Mouse (Mus musculus) c-Kit-positive CD71-negative TER-119-negative erythroid progenitor cells, embryonic 14.5 days (primary cell): ENCODE measurements around the gene Atxn7l1.

Source experiments
- DNase-seq: peaks from one replicate; pipeline ENCODE4 v3.0.0-alpha.2; 2013; ENCODE audit warnings: low read depth

Gene Atxn7l1

DNA sequence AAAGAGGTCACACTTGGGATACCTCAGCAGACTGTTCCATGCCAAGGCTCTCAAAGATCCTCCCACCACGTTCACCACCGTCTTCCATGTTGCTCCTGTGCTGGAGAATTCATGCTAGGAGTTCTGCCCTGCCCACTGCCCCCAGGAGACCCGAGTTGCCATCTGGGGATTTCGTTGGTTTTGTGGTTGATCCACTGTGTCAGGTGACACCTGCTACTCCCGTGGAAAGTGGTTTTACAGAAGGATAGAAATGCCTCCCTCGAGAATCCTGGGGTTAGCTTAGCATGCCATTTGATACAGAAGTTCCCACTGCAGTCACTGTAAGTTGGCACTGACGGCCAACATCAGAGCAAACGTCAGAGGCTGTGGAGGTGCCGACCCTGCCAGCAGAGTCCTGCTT, 177.9 kb downstream of the Atxn7l1 start:
- DNase-seq = no peak

DNA sequence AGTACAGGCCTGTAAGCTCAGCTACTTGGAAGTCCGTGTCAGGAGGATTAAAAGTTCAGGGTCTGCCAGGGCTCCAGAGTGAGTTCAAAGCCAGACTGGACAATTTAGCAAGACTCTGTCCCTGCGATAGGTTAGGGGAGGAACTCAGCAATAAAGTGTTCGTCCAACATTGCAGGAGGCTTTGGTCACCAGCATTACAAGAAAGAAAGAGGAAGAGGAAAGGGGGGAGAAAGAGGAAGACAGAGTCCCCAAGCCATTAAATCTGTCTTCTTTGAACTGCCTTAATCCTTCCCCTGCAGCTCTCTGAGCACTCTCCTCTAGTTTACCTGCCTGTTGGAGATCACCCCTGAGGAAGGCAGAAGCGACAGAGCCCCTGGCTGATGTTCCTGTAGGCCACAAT, 184.6 kb downstream of the Atxn7l1 start:
- DNase-seq = no peak

DNA sequence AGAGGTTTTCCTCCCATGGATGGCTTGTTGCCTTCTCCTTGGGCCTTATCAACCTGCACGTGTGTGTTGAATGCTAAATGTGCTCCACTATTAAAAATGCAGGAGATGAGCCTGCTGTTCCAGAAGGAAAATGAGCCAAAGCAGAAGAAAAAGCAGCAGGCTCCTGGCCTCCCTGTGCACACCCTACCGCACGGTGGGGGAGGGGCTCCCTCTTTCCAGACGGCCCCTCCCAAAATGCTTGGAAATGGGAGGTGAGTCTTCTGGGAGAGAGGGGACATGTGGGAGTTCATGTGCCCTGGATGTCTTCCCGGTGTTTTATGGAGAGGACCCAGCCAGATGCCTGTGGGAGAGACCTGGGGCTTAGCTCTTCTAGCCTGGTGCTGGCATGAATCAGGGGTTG, 185.3 kb downstream of the Atxn7l1 start:
- no peak for DNase-seq

DNA sequence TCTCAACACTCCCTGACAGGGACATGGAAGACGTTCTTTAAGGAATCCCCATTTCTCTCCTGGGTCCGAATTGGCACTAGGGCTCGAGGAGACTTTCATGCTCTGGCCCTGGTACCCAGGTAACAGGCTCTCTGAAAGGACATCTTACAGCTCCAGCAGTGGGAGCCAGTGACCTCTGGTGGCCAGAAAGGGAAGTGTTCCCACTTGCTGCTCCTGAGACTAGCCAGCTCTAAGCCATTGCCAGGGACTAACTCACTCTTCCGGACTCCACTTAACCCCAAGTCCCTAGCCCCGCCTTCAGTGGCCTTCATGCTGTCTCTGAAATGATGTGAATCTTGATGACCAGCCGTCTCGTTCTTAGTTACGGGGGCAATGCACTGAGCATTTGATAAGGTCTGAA, 186.4 kb downstream of the Atxn7l1 start:
- DNase-seq = peak; percentile 67

DNA sequence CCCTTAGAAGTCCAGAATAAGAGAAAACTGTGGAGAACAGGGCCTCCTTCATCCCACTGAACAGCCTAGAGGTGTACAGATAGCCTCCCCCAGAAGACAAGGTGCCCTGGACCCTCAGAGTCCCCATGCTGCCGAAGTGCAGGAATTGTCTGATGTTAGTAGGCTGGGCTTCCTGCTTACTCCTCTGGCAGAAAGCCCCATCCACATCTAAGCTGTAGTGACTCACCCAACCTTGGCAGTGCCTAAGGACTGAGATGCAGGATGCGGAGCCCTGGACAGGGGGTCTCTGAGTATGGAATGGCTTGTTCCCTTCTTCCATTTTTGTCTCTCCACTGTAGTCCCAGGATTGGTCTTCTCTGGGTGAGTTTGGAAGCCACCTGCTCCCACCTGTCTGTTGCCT, 187.0 kb downstream of the Atxn7l1 start:
- DNase-seq = no peak

DNA sequence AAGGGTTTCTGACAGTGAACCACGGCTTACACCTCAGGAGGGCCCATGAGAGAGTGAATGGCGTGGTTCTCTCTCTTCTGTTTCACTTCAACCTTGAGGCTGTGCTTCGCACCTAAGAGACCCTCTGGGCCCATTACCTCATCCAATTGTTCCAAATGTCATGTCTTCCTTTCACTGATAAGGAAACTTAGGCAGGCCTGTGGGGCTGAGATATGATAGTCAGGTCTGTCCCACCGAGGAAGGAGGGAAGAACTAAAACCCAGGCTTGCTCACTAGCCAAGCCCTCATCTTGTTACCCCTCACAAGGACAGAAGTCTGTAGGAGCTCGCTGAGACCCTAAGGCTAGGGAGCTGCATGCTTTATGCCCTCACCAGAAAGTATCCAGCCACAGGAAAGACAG, 187.5 kb downstream of the Atxn7l1 start:
- DNase-seq = no peak

DNA sequence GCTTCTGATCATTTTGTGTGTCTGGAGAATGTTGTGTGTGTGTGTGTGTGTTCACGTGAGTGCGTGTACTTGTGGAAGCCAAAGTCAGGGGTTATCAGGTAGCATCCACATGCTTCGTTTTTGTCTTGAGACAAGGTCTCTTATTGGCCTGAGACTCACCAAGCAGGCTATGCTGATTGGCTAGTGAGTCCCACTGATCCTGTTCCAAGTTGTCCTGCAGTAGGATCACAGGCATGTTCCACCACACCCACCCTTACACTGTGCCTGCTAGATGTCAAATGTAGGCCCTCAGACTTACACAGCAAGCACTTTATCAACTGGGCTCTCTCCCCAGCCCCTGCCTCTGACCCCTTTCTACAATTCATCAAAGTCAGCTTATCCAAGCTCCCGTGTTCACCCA, 187.9 kb downstream of the Atxn7l1 start:
- no peak for DNase-seq

DNA sequence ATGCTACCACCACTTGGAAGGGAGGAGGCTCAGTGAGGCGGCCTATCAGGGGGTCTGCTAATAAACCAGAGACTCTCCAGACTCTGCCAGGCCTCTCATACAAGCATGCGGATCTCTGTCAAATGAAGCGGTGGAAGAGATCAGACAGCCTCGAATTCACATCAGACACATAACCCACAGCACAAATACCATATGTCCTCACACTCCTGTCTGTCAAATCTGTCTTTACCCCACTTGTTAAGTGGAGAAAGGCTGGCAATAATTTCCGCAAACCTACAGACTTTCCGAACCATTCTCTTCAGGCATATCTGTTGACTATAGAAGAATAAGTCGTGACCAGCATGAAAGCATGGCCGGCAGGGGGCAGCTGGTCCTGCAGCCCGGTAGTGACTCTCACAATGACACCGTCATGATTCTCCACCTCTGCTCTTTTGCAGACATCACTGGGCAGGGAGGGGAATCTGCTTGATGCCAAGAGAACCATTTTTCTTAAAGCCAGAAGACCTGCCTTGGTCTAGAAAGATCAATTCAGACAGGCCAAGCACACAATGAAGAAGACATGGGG, 189.2 kb downstream of the Atxn7l1 start:
- no peak for DNase-seq

DNA sequence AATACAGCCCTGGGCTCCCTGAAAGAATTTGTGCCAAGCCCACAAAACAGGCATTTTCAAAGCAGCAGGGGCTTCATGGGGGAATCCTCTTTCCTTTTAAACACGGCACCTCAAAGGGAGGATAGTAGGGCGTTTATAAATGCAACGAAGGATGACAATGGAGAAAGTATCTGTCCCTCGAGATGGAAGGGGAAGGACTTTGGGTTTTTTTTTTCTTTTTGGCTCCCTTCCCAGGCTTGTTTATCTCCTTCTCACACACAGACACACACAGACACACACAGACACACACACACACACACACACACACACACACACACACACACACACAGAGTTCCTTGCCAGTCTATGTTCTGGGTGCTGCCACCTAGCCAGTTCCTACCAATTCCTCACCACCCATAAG, 189.8 kb downstream of the Atxn7l1 start:
- no peak for DNase-seq

DNA sequence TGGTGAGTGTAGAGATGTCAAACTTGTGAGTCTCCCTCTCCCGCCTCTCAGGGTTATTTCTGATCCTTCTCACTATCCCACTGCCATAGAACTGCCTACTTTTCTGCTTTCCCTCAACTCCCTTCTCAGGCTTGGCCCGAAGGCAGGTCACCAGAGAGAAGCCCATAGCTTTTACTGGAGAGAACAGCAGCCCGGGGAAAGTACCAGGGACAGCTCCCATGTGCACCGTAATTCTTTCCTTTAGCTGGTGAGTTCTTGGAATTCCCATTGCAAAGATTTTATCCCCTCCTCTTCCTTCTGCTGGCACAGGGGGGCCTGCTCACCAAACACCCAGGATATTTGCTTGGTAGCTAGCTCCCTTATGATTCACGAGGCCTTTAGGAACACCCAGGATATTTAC, 190.7 kb downstream of the Atxn7l1 start:
- DNase-seq = no peak

DNA sequence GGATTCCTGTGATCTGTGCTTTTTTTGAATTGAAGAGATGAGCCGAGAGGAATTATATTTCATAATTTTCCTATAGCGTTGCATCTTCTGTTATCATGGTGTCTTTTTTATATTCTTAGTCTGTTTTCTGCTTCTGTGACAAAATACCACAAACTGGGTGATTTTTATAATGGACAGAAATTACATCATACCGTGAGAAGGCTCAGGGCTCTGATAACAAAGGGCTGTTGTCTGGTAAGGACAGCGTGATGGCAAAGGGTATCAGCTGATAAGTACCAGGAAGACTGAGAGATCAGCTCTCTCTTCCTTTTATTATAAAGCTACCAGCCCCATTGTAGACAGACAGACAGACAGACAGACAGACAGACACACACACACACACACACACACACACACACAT, 192.3 kb downstream of the Atxn7l1 start:
- no peak for DNase-seq

DNA sequence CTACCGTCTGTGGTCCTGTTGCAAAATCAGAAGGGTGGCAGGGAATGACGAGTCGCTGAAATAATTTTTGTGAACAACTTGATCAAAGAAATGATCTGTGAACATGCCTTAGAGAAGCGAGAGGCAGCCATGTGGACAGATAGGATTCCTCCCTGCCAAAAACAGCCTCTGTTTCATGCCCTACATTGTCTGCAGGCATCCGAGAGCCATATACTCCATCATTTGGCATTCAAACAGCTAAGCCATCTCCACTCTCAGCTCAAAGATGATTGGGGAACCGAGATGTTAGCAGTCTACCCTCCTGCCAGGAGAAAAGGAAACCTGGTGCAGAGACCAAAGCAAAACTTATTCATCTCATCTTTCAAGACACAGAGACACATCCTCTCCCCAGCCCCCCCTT, 193.2 kb downstream of the Atxn7l1 start:
- no peak for DNase-seq

DNA sequence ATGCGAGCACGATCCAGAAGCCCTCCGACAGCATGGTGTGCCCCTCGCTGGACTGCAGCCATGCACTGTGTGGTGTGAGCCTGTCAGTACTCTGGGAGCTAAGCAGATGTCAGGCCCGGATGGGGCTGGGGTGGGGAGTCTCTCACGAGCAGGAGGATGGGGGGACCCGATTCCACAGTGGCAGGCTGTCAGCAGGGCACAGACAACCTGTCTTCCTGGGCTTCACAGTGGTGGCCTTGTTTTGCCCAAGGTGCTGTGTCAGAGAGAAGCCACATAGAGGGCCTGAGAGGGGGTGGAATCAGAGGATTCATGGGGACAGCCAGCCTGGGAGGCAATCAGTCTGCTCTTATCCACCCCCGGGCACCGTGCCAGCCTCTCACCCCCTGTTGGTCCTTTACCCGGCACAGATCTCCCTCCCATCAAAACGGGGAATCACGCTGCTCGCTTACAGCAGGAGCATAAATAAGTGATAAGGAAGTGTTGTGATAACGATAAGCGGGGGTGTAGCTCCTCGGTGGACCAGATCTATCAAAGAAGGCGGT, 193.9 kb downstream of the Atxn7l1 start:
- no peak for DNase-seq

DNA sequence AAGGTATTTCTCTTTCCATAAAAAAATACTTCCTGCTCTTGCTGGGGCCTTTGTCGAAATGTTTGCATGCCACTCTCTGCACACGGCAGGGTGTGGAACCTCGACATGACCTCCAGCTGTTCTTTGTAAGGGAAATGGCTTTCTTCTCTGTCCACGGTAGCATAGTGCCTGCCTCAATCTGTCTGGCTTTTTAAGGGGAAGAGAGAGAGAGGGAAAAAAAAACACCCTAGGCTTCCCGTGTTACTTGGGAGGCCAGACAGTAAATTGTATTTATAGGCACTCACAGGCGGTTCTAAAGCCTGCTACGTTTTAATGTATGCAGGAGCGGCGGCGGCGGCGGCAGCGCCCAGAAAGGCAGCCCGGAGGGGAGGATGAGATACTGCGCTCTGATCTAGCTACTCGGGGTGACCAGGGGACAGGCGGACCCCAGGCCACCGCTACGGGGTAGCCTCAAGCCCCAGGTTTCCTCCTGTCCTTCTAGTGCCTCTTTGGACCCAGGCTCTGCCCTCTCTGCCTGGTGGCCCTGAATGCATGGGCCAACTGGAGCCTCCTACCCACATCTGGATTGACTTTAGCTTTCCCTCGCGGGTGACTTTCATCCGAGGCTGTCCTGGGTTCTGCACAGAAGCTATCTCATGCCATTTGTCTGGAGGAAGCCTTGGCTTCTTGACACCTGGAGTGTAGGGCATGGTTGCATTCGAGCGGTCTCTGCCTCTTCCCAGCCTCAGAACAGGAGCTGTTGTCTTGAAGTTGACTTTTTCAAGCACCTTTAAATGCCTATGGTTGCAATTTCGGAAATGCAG, 197.7 kb downstream of the Atxn7l1 start:
- no peak for DNase-seq

DNA sequence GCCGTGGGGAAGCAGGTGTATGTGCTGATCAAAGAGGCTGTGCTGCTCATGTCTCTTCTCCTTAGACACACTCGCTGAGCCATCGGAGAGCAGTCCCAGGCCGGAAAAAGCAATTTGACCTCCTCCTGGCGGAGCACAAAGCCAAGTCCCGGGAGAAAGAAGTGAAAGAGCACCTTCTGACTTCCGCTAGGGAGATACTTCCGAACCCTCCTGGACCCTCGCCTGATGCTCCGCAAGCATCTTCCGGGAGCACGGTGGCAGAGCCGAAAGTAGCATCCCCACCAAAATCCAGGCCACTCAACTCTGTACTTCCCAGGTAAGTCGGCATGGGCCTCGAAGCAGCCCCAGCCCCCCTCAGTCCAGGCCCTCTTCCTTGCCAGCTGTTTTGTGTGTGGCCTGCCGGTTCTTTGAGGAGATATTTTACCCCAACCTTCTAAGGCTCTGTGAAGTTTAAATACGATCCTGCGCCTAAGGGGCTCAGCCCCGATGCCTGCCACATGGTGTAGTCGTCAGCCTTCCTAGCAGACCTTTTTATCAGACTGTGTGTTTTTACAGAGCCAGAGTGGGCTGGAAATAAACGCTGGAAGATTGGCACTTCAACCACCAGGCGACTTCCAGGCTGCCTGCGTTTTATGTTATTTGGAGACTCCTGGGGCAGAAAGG, 198.4 kb downstream of the Atxn7l1 start:
- no peak for DNase-seq

DNA sequence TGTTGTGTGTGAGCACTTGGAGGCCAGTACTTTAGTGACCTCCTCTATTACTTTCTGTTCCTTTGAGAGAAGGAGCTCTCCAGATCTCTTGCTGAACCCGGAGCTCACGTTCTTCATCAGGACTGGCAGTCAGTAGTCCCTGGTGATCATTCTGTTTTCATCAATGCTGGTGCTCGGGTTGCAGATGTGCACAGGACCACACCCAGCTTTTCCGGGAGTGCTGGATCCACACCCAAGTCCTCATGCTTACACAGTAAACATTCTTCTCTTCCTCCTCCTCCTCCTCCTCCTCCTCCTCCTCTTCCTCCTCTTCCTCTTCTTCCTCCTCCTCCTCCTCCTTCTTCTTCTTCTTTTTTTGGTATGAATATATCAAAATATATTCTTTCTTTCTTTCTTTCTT, 205.2 kb downstream of the Atxn7l1 start:
- DNase-seq = no peak

DNA sequence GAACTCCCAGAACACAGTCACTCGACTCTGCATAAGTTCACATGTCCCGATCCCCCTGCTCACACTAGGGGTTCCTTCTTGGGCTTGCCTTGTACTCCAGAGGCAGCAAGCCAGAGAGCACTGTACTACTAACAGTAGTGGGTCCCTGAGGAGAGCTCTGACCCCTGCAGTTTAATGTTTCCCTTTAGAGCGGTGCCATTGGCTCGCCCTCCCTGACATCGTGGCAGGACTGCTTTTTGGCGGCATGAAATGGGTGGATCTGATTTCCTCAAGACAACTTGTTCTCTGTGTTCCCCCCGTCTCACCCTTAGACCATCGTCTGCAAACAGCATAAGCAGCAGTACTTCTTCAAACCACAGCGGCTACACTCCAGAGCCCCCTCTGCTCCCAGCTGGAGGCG, 210.9 kb downstream of the Atxn7l1 start:
- DNase-seq = no peak

DNA sequence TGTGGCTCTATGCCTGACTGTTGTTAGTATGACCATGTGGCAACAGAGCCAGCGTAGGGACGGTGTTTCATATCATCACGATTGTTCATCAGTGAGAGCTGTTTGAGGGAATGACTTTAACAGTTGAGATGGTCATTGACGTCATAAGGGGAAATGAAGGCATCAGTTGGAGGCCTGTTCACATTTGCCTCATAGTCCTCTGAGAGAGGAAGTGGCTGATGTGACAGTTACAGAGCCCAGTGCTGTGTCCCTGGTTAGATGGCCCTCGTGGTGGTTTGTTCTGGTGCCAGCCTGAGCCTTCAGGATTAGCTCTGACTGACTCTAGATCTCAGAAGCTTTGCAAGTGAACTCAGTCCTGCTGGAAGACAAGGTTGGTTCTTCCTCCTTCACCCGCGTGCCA, 211.7 kb downstream of the Atxn7l1 start:
- DNase-seq = no peak

DNA sequence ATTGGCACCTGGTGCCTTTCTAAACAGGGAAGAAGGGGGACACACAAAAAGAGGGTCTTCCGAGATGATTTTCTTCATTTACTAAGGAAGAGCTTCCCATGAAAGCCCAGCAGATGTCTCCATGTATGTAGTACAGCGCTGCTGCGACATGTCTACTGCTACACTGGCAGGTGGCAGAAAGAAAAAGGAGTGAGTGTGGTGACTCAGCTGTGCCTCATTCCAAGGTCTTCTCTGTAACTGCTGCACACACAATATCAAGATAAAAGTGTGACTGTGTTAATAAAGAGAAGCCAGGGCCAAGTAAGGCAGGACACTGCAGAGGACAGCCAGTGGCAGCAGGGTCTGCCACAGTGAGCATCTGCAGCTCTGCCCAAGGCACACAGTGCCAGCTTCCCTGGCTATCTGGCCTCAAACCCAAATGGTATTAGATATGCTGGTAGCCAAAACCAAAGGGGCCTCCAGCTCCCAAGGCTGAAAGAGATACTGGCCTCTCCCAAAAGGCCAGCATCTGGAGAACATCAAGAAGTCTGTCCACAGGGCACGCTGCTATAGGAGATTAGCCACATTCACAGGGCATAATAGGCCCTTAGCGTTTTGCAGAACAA, 212.5 kb downstream of the Atxn7l1 start:
- no peak for DNase-seq

DNA sequence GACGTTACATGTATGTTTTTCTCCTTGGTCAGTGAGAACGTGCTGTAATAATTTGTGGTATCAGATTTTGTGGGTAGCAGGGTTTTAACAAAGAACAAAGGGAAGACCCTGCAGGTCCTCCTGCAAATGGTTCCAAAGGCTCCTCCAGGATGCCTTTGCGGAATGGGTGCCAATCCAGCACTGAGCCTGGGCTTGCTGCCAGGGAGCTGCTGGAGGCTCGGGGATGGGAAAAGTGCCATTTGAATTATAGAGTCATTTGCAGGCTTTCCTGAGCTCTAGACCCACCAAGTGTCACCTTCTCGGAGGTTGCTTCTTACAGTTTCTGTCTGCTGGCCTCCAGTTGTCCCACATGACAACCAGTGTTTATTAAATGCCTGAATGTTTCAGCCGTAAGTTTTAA, 213.2 kb downstream of the Atxn7l1 start:
- no peak for DNase-seq

DNA sequence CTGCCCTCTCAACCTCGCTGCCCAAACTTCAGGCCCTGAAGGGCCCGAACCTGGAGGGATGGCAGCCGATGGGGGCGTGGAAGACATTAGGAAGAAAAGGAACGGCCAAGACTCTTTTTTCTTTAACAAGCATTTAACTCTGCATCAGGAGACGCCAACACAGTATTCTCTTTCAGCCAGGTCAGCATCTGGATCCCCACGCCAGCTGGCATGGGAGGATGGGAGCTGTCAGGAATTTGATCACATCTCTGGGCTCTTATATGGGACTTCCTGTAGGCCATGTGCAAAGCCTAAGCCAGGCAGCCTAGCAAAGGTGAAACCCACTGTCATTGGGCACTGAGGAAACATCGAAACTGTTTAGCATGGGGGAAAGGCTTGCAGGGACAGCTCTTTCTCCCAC, 217.0 kb downstream of the Atxn7l1 start:
- no peak for DNase-seq

DNA sequence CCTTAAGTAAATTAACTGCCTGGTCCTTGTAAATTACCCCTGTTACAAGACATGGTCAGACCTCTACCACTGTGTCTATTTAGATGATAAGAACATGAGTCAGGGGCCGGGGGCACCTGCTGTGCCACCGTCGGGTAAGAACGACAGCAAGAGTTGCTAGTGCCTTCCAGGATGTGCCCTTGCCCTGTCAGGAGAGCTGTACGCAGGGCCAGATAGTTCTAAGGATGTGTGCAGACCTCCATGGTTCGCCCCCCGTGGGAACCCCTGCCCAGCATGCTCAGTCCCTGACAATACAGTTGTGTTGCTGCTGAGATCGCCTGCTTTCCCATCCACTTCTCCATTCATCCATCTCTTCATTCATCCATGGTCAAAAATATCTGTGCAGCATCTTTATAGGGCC, 217.6 kb downstream of the Atxn7l1 start:
- no peak for DNase-seq

DNA sequence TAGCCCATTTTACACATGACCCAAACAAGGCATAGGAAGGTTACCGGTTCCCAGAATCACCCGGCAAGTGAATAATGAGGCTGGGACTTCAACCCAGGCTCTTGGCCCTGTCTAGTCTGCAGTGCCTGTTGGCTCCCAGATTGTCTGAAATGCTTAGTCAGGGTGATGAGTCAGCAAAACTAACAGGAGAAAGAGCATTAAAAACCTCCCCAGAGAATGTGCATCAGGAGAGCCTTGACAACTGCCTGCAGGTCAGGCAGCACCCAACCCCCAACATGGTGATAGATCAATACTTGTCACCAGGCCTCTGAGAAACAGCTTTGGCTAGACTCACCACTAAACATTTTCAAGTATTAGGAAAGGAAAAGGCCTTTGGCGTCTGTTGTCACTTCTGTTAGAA, 222.1 kb downstream of the Atxn7l1 start:
- no peak for DNase-seq
